8 mouse cellular contexts compared by ENCODE assay signal in the genomic region with DNA sequence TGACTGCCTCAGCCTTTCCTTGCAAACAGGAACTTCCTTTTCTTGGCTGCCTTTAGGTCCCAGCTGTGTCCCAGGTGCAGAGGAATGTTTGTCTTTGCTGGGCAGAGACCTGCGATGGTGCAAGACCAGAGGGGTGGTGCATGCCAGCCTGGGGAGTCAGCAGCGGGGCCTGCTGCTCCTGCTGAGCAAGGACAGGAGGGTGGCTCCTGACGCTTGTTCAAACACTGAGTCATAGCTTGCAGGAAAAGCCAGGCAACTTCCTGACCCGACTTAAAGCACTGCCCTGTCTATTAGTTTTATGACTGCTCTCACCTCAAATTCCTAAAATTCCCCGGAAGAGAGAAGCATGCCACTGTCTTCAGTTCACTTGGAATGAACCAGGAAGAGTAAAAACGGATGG. TPM values are rescaled to one million over a fixed set of nuclear protein-coding genes. Genes with fewer than 3 reads are reported as not detected.
DNase-seq lines count a peak whose midpoint lies in the region; ATAC-seq lines count a peak whose summit lies in the region.

No protein-coding gene starts in this region.

- DNase-seq in liver, result peak; percentile 41
- DNase-seq in liver, embryonic 13.5 days, result no peak
- peak; percentile 52 for DNase-seq in urinary bladder, postnatal 25 days (ENCODE audit: low spot score)
- no peak for DNase-seq in c-Kit-positive CD71-positive TER-119-positive erythroid progenitor cells, embryonic 14.5 days (ENCODE audit: low spot score)
- DNase-seq in spleen, adult 12 weeks (ENCODE audit: low spot score), result no peak
- DNase-seq in forebrain, embryonic 11.5 days (ENCODE audit: low spot score), result no peak

- peaks cover 9% of the 10 kb centered on the region; the same call in 1 of the 2 replicates for H3K4me1 ChIP-seq in liver, embryonic 12.5 days
- peaks cover 12% of the 10 kb centered on the region for H3K4me1 ChIP-seq in embryonic facial prominence, embryonic 13.5 days
- peaks cover 17% of the 10 kb centered on the region for H3K4me1 ChIP-seq in liver, embryonic 13.5 days (replicated peaks)
- no peaks in the 10 kb centered on the region for H3K4me1 ChIP-seq in forebrain, embryonic 11.5 days (replicated peaks; ENCODE audit: control insufficient read depth, insufficient read depth, low read length)

- no peak overlapping the region for H3K9ac ChIP-seq in liver, embryonic 12.5 days
- no peak overlapping the region for H3K9ac ChIP-seq in embryonic facial prominence, embryonic 13.5 days
- H3K9ac ChIP-seq in liver, embryonic 13.5 days, result no peak overlapping the region
- H3K9ac ChIP-seq in forebrain, embryonic 11.5 days (ENCODE audit: low read length), result no peak overlapping the region

- no peak overlapping the region for H3K4me2 ChIP-seq in liver, embryonic 12.5 days
- no peak overlapping the region for H3K4me2 ChIP-seq in embryonic facial prominence, embryonic 13.5 days
- no peak overlapping the region for H3K4me2 ChIP-seq in liver, embryonic 13.5 days
- H3K4me2 ChIP-seq in forebrain, embryonic 11.5 days (ENCODE audit: low read depth, low read length, severe bottlenecking), result no peak overlapping the region

- no peaks in the 10 kb centered on the region for H3K36me3 ChIP-seq in liver, embryonic 12.5 days
- no peaks in the 10 kb centered on the region for H3K36me3 ChIP-seq in embryonic facial prominence, embryonic 13.5 days
- no peaks in the 10 kb centered on the region for H3K36me3 ChIP-seq in liver, embryonic 13.5 days
- H3K36me3 ChIP-seq in forebrain, embryonic 11.5 days (ENCODE audit: control insufficient read depth, insufficient read depth, low read length), result no peaks in the 10 kb centered on the region

- H3K9me3 ChIP-seq in liver, embryonic 12.5 days (replicated peaks), result no peaks in the 10 kb centered on the region
- H3K9me3 ChIP-seq in embryonic facial prominence, embryonic 13.5 days, result no peaks in the 10 kb centered on the region
- H3K9me3 ChIP-seq in liver, embryonic 13.5 days (replicated peaks), result no peaks in the 10 kb centered on the region
- no peaks in the 10 kb centered on the region for H3K9me3 ChIP-seq in forebrain, embryonic 11.5 days (ENCODE audit: control insufficient read depth, low read length)

- peaks cover 17% of the 10 kb centered on the region for H3K27me3 ChIP-seq in liver, embryonic 12.5 days (replicated peaks)
- H3K27me3 ChIP-seq in embryonic facial prominence, embryonic 13.5 days, result no peaks in the 10 kb centered on the region
- H3K27me3 ChIP-seq in liver, embryonic 13.5 days, result peaks cover 3% of the 10 kb centered on the region
- no peaks in the 10 kb centered on the region for H3K27me3 ChIP-seq in forebrain, embryonic 11.5 days (ENCODE audit: control insufficient read depth, insufficient read depth, low read length)

- H3K4me3 ChIP-seq in liver, embryonic 12.5 days, result no peak overlapping the region
- no peak overlapping the region for H3K4me3 ChIP-seq in embryonic facial prominence, embryonic 13.5 days
- H3K4me3 ChIP-seq in liver, embryonic 13.5 days (replicated peaks), result no peak overlapping the region
- no peak overlapping the region for H3K4me3 ChIP-seq in forebrain, embryonic 11.5 days (ENCODE audit: low read depth, low read length)

- no peak for ATAC-seq in liver, embryonic 12.5 days
- ATAC-seq in embryonic facial prominence, embryonic 13.5 days (ENCODE audit: insufficient number of reproducible peaks, insufficient read depth, low FRiP score, low TSS enrichment, low read depth), result no peak
- ATAC-seq in liver, embryonic 13.5 days (ENCODE audit: low read depth), result peak; percentile 63
- ATAC-seq in forebrain, embryonic 11.5 days (replicated peaks; ENCODE audit: low FRiP score), result no peak

- WGBS in liver, embryonic 12.5 days (ENCODE audit: insufficient replicate concordance), result 8% methylated on average over 6 of the region's 6 CpGs
- WGBS in embryonic facial prominence, embryonic 13.5 days, result 16% methylated on average over 6 of the region's 6 CpGs
- WGBS in liver, embryonic 13.5 days (ENCODE audit: insufficient replicate concordance), result 9% methylated on average over 6 of the region's 6 CpGs
- 35% methylated on average over 6 of the region's 6 CpGs for WGBS in forebrain, embryonic 11.5 days

- H3K27ac ChIP-seq in liver, embryonic 12.5 days, result no peak overlapping the region
- H3K27ac ChIP-seq in embryonic facial prominence, embryonic 13.5 days, result 0 out of 2 replicates have a peak overlapping the region, but pooled peaks have one; percentile 2
- H3K27ac ChIP-seq in liver, embryonic 13.5 days, result no peak overlapping the region
- no peak overlapping the region for H3K27ac ChIP-seq in forebrain, embryonic 11.5 days (ENCODE audit: low read depth, low read length)

RNA-seq across cellular contexts. Expression of a gene that starts 57.9 kb away (rescaled TPM):
- 7.0 and 7.9 TPM in 2 replicates for polyA plus RNA-seq in liver, embryonic 12.5 days (2016; fragmentation: Nextera tagmentation; extraction: Ambion mirVana)
- 18.7 and 19.8 TPM in 2 replicates for polyA plus RNA-seq in embryonic facial prominence, embryonic 13.5 days (2015; fragmentation: Nextera tagmentation; extraction: Ambion mirVana)
- polyA plus RNA-seq in liver, embryonic 13.5 days (2015; fragmentation: Nextera tagmentation; extraction: Ambion mirVana), result 3.1 and 4.0 TPM in 2 replicates
- 28.3 and 30.3 TPM in 2 replicates for polyA plus RNA-seq in forebrain, embryonic 11.5 days (2014; fragmentation: Nextera tagmentation; extraction: Ambion mirVana)

Comparison
In these comparisons a context has a peak if more than half of its experiments do, and no peak if none do; other contexts are left out.
1. DNase-seq: peak in liver (single experiment) and urinary bladder, postnatal 25 days (single experiment); none in liver, embryonic 13.5 days (single experiment), c-Kit-positive CD71-positive TER-119-positive erythroid progenitor cells, embryonic 14.5 days (single experiment), spleen, adult 12 weeks (single experiment) and forebrain, embryonic 11.5 days (single experiment).